Mouse (Mus musculus) thymus, adult 2 months (tissue): ENCODE results near the gene Wdr95. TPM values are rescaled to one million over a fixed set of nuclear protein-coding genes. Genes with fewer than 3 reads are reported as not detected.

Source experiments
- DNase-seq: peaks from one replicate; pipeline ENCODE4 v3.0.0; 2021
- H3K27ac ChIP-seq: fragments of 200-500 bp; 2 replicates; pipeline ENCODE4 v1.5.1; 2012; ENCODE audit warnings: low read length, control low read depth; ENCODE audit not compliant: control insufficient read depth, insufficient read depth
- H3K27me3 ChIP-seq: fragments of 200-500 bp; 2 replicates; pipeline ENCODE4 v1.6.1; 2012; ENCODE audit warnings: mild to moderate bottlenecking, low read length, moderate library complexity, mixed read lengths; ENCODE audit not compliant: control insufficient read depth, insufficient read depth
- H3K36me3 ChIP-seq: fragments of 200-500 bp; 2 replicates; pipeline ENCODE4 v1.6.1; 2012; ENCODE audit warnings: mild to moderate bottlenecking, low read length, moderate library complexity; ENCODE audit not compliant: control insufficient read depth, insufficient read depth
- H3K4me1 ChIP-seq: fragments of 200-500 bp; replicated peaks from 2 replicates; pipeline ENCODE4 v1.6.1; 2012; ENCODE audit warnings: low read length; ENCODE audit not compliant: control insufficient read depth, insufficient read depth
- H3K4me3 ChIP-seq: fragments of 200-500 bp; 2 replicates; pipeline ENCODE4 v1.5.1; 2012; ENCODE audit warnings: mild to moderate bottlenecking, low read length, control low read depth, moderate library complexity; ENCODE audit not compliant: control insufficient read depth, insufficient read depth
- CTCF ChIP-seq: fragments of 200-500 bp; IDR thresholded peaks from 2 replicates; pipeline ENCODE4 v1.5.1; 2012; ENCODE audit warnings: mild to moderate bottlenecking, control low read depth, low read length, moderate library complexity, borderline replicate concordance; ENCODE audit not compliant: control insufficient read depth, poor library complexity, insufficient read depth; ENCODE audit errors: extremely low read depth
- POLR2A ChIP-seq: fragments of 200-500 bp; IDR thresholded peaks from 2 replicates; pipeline ENCODE4 v1.6.1; 2012; ENCODE audit warnings: mild to moderate bottlenecking, low read length, control low read depth, moderate library complexity; ENCODE audit not compliant: control insufficient read depth, poor library complexity, insufficient read depth; ENCODE audit errors: extremely low read depth
- WGBS: fragments of 180-500 bp; shearing (Covaris S2); methylation state at CpG from one replicate; pipeline ENCODE4 v1.1.7; 2018; 5-methylcytosine and 5-hydroxymethylcytosine counted together
- polyA plus RNA-seq: library from polyadenylated mRNA; depleted of rRNA; stranded (reverse); fragments of >200 nt; gene quantifications from 2 replicates; pipeline ENCODE4 v1.2.3, GENCODE M21; 2012; rRNA removed

The Wdr95 gene
- polyA plus RNA-seq, 1 experiment = 0.31 TPM

GRCm38 (mm10) chr5:149658022-149658421 is 129.5 kb downstream of the Wdr95 start:
- Histone ChIP-seq H3K4me3 (no peak overlapping the region), H3K36me3 (no peaks in the 10 kb centered on the region), H3K27ac (no peak overlapping the region), H3K27me3 (no peaks in the 10 kb centered on the region), H3K4me1 (no peaks in the 10 kb centered on the region)
- no peak for TF ChIP-seq CTCF
- no peak for TF ChIP-seq POLR2A
- no peak for DNase-seq
- WGBS = 65% methylated on average over 3 of the region's 3 CpGs

GRCm38 (mm10) chr5:149658741-149659413 is 130.4 kb downstream of the Wdr95 start:
- Histone ChIP-seq H3K36me3 (no peaks in the 10 kb centered on the region), H3K27me3 (no peaks in the 10 kb centered on the region), H3K4me3 (no peak overlapping the region), H3K4me1 (no peaks in the 10 kb centered on the region), H3K27ac (no peak overlapping the region)
- WGBS = 56% methylated on average over 9 of the region's 9 CpGs
- no peak for DNase-seq
- no peak for TF ChIP-seq CTCF
- no peak for TF ChIP-seq POLR2A

GRCm38 (mm10) chr5:149659414-149659780 is 130.9 kb downstream of the Wdr95 start:
- Histone ChIP-seq H3K27me3 (no peaks in the 10 kb centered on the region), H3K36me3 (no peaks in the 10 kb centered on the region), H3K27ac (no peak overlapping the region), H3K4me1 (no peaks in the 10 kb centered on the region), H3K4me3 (no peak overlapping the region)
- no peak for DNase-seq
- 52% methylated on average over 9 of the region's 9 CpGs for WGBS
- TF ChIP-seq POLR2A (no peak), CTCF (no peak)

- no peaks in the 10 kb centered on the region for H3K27me3 ChIP-seq
- 93% methylated on average over 6 of the region's 6 CpGs for WGBS
- H3K27ac ChIP-seq = no peak overlapping the region
- H3K4me1 ChIP-seq = no peaks in the 10 kb centered on the region
- TF ChIP-seq POLR2A (no peak), CTCF (no peak)
- no peak for DNase-seq
- no peak overlapping the region for H3K4me3 ChIP-seq
- H3K36me3 ChIP-seq = no peaks in the 10 kb centered on the region
Measured at GRCm38 (mm10) chr5:149661428-149661827, 132.9 kb downstream of the Wdr95 start.

Other genes with a start within 250 kb of the Wdr95 start
- gene Medag, start 116.9 kb upstream of the Wdr95 start, polyA plus RNA-seq = 2.8 and 2.9 TPM in 2 replicates
- gene Tex26, start 89.0 kb upstream of the Wdr95 start, polyA plus RNA-seq = 0.18 and 0.38 TPM in 2 replicates
- 15.3 and 18.7 TPM in 2 replicates for gene Hsph1, start 107.7 kb downstream of the Wdr95 start, polyA plus RNA-seq
- gene B3glct, start 149.6 kb downstream of the Wdr95 start, polyA plus RNA-seq = 4.1 and 4.7 TPM in 2 replicates